Mouse (Mus musculus): Measurements from ENCODE around the gene Sppl3. TPM values are rescaled to one million over a fixed set of nuclear protein-coding genes. Genes with fewer than 3 reads are reported as not detected.
A peak's percentile ranks its signal among the peaks of the same experiment; 100 is the strongest.

Gene Sppl3
- polyA plus RNA-seq, 1 experiment from 2014 or later = 24.0 TPM

GRCm38 (mm10) chr5:115007768-115008167 lies 3.2 kb upstream of the Sppl3 start:
- ATAC-seq (no peak), DNase-seq (ENCODE audit: low spot score) (no peak)
- no peaks in the 10 kb centered on the region for H3K36me3 ChIP-seq (ENCODE audit: control insufficient read depth, insufficient read depth, low read length)
- peaks cover 9% of the 10 kb centered on the region for H3K4me1 ChIP-seq (ENCODE audit: control insufficient read depth, insufficient read depth, low read length)
- H3K4me3 ChIP-seq (ENCODE audit: low read depth, low read length) = no peak overlapping the region
- no peak overlapping the region for H3K27ac ChIP-seq (ENCODE audit: low read depth, low read length)
- no peaks in the 10 kb centered on the region for H3K9me3 ChIP-seq (replicated peaks; ENCODE audit: control insufficient read depth, low read length)
- no peaks in the 10 kb centered on the region for H3K27me3 ChIP-seq (replicated peaks; ENCODE audit: control insufficient read depth, insufficient read depth, low read length)
- H3K4me2 ChIP-seq (ENCODE audit: low read length) = no peak overlapping the region
- WGBS = 86% methylated on average over 5 of the region's 5 CpGs
- no peak overlapping the region for H3K9ac ChIP-seq (ENCODE audit: low read length)

GRCm38 (mm10) chr5:115008307-115008706 lies 2.6 kb upstream of the Sppl3 start:
- Histone ChIP-seq H3K27ac (ENCODE audit: low read depth, low read length) (no peak overlapping the region), H3K9me3 (replicated peaks; ENCODE audit: control insufficient read depth, low read length) (no peaks in the 10 kb centered on the region), H3K4me2 (ENCODE audit: low read length) (no peak overlapping the region), H3K4me3 (ENCODE audit: low read depth, low read length) (no peak overlapping the region), H3K9ac (ENCODE audit: low read length) (no peak overlapping the region), H3K36me3 (ENCODE audit: control insufficient read depth, insufficient read depth, low read length) (no peaks in the 10 kb centered on the region), H3K4me1 (ENCODE audit: control insufficient read depth, insufficient read depth, low read length) (peaks cover 15% of the 10 kb centered on the region), H3K27me3 (replicated peaks; ENCODE audit: control insufficient read depth, insufficient read depth, low read length) (no peaks in the 10 kb centered on the region)
- WGBS = 93% methylated on average over 7 of the region's 7 CpGs
- DNase-seq (ENCODE audit: low spot score) (no peak), ATAC-seq (no peak)

- DNase-seq (ENCODE audit: low spot score) = no peak
- WGBS = 98% methylated on average over 6 of the region's 6 CpGs
Observed at GRCm38 (mm10) chr5:115009143-115009542, 1.8 kb upstream of the Sppl3 start.

GRCm38 (mm10) chr5:115009961-115010360 lies 976 bp upstream of the Sppl3 start:
- 57% methylated on average over 3 of the region's 3 CpGs for WGBS
- H3K4me3 ChIP-seq (ENCODE audit: low read depth, low read length) = no peak overlapping the region
- no peak overlapping the region for H3K27ac ChIP-seq (ENCODE audit: low read depth, low read length)
- no peaks in the 10 kb centered on the region for H3K9me3 ChIP-seq (replicated peaks; ENCODE audit: control insufficient read depth, low read length)
- DNase-seq (ENCODE audit: low spot score) (no peak), ATAC-seq (no peak)
- no peaks in the 10 kb centered on the region for H3K27me3 ChIP-seq (replicated peaks; ENCODE audit: control insufficient read depth, insufficient read depth, low read length)
- peak overlapping the region; percentile 91 for H3K4me2 ChIP-seq (ENCODE audit: low read length)
- peak overlapping the region; percentile 99; the same call in 1 of the 2 replicates for H3K9ac ChIP-seq (ENCODE audit: low read length)
- peaks cover 18% of the 10 kb centered on the region for H3K4me1 ChIP-seq (ENCODE audit: control insufficient read depth, insufficient read depth, low read length)
- no peaks in the 10 kb centered on the region for H3K36me3 ChIP-seq (ENCODE audit: control insufficient read depth, insufficient read depth, low read length)

More at GRCm38 (mm10) chr5:115009143-115009542, 1.8 kb upstream of the Sppl3 start:
- Histone ChIP-seq H3K27me3 (replicated peaks; ENCODE audit: control insufficient read depth, insufficient read depth, low read length) (no peaks in the 10 kb centered on the region), H3K36me3 (ENCODE audit: control insufficient read depth, insufficient read depth, low read length) (no peaks in the 10 kb centered on the region), H3K9ac (ENCODE audit: low read length) (no peak overlapping the region), H3K4me1 (ENCODE audit: control insufficient read depth, insufficient read depth, low read length) (peaks cover 18% of the 10 kb centered on the region), H3K4me2 (ENCODE audit: low read length) (no peak overlapping the region), H3K4me3 (ENCODE audit: low read depth, low read length) (no peak overlapping the region), H3K27ac (ENCODE audit: low read depth, low read length) (no peak overlapping the region), H3K9me3 (replicated peaks; ENCODE audit: control insufficient read depth, low read length) (no peaks in the 10 kb centered on the region)
- no peak for ATAC-seq

GRCm38 (mm10) chr5:115011217-115011518 lies 231 bp downstream of the Sppl3 start:
- peak overlapping the region; percentile 100 for H3K4me3 ChIP-seq (ENCODE audit: low read depth, low read length)
- H3K36me3 ChIP-seq (ENCODE audit: control insufficient read depth, insufficient read depth, low read length) = no peaks in the 10 kb centered on the region
- no peaks in the 10 kb centered on the region for H3K9me3 ChIP-seq (replicated peaks; ENCODE audit: control insufficient read depth, low read length)
- H3K27me3 ChIP-seq (replicated peaks; ENCODE audit: control insufficient read depth, insufficient read depth, low read length) = no peaks in the 10 kb centered on the region
- H3K4me1 ChIP-seq (ENCODE audit: control insufficient read depth, insufficient read depth, low read length) = peaks cover 18% of the 10 kb centered on the region
- ATAC-seq (peak; percentile 62), DNase-seq (ENCODE audit: low spot score) (no peak)
- peak overlapping the region; percentile 99 for H3K9ac ChIP-seq (ENCODE audit: low read length)
- 1% methylated on average over 55 of the region's 57 CpGs for WGBS
- peak overlapping the region; percentile 93 for H3K27ac ChIP-seq (ENCODE audit: low read depth, low read length)
- H3K4me2 ChIP-seq (ENCODE audit: low read length) = peak overlapping the region; percentile 74

- peak overlapping the region; percentile 100 for H3K4me3 ChIP-seq (ENCODE audit: low read depth, low read length)
- under 1% methylated on average over 63 of the region's 63 CpGs for WGBS
- H3K9ac ChIP-seq (ENCODE audit: low read length) = peak overlapping the region; percentile 99
- peak overlapping the region; percentile 93 for H3K27ac ChIP-seq (ENCODE audit: low read depth, low read length)
- no peaks in the 10 kb centered on the region for H3K9me3 ChIP-seq (replicated peaks; ENCODE audit: control insufficient read depth, low read length)
- ATAC-seq (peak; percentile 27), DNase-seq (ENCODE audit: low spot score) (peak; percentile 48)
- no peaks in the 10 kb centered on the region for H3K27me3 ChIP-seq (replicated peaks; ENCODE audit: control insufficient read depth, insufficient read depth, low read length)
- peaks cover 18% of the 10 kb centered on the region for H3K4me1 ChIP-seq (ENCODE audit: control insufficient read depth, insufficient read depth, low read length)
- peak overlapping the region; percentile 74 for H3K4me2 ChIP-seq (ENCODE audit: low read length)
- no peaks in the 10 kb centered on the region for H3K36me3 ChIP-seq (ENCODE audit: control insufficient read depth, insufficient read depth, low read length)
Observed at GRCm38 (mm10) chr5:115011519-115012261, 753 bp downstream of the Sppl3 start.

GRCm38 (mm10) chr5:115013436-115013835 lies 2.5 kb downstream of the Sppl3 start:
- no peak overlapping the region for H3K4me3 ChIP-seq (ENCODE audit: low read depth, low read length)
- peak overlapping the region; percentile 74 for H3K4me2 ChIP-seq (ENCODE audit: low read length)
- H3K4me1 ChIP-seq (ENCODE audit: control insufficient read depth, insufficient read depth, low read length) = peaks cover 18% of the 10 kb centered on the region
- H3K27me3 ChIP-seq (replicated peaks; ENCODE audit: control insufficient read depth, insufficient read depth, low read length) = no peaks in the 10 kb centered on the region
- H3K36me3 ChIP-seq (ENCODE audit: control insufficient read depth, insufficient read depth, low read length) = no peaks in the 10 kb centered on the region
- ATAC-seq (no peak), DNase-seq (ENCODE audit: low spot score) (no peak)
- no peaks in the 10 kb centered on the region for H3K9me3 ChIP-seq (replicated peaks; ENCODE audit: control insufficient read depth, low read length)
- H3K9ac ChIP-seq (ENCODE audit: low read length) = peak overlapping the region; percentile 8; the same call in 1 of the 2 replicates
- whole genome bisulfite sequencing = 74% methylated on average over 3 of the region's 3 CpGs
- no peak overlapping the region for H3K27ac ChIP-seq (ENCODE audit: low read depth, low read length)

- H3K4me3 ChIP-seq (ENCODE audit: low read depth, low read length) = no peak overlapping the region
- no peak overlapping the region for H3K27ac ChIP-seq (ENCODE audit: low read depth, low read length)
- no peak for DNase-seq (ENCODE audit: low spot score)
- no peak for ATAC-seq
- H3K27me3 ChIP-seq (replicated peaks; ENCODE audit: control insufficient read depth, insufficient read depth, low read length) = no peaks in the 10 kb centered on the region
- H3K36me3 ChIP-seq (ENCODE audit: control insufficient read depth, insufficient read depth, low read length) = no peaks in the 10 kb centered on the region
- peaks cover 18% of the 10 kb centered on the region for H3K4me1 ChIP-seq (ENCODE audit: control insufficient read depth, insufficient read depth, low read length)
- 59% methylated on average over 1 of the region's 1 CpGs for WGBS
- no peaks in the 10 kb centered on the region for H3K9me3 ChIP-seq (replicated peaks; ENCODE audit: control insufficient read depth, low read length)
- H3K9ac ChIP-seq (ENCODE audit: low read length) = no peak overlapping the region
- no peak overlapping the region for H3K4me2 ChIP-seq (ENCODE audit: low read length)
Observed at GRCm38 (mm10) chr5:115014570-115014969, 3.6 kb downstream of the Sppl3 start.

- Histone ChIP-seq H3K27ac (ENCODE audit: low read depth, low read length) (no peak overlapping the region), H3K4me3 (ENCODE audit: low read depth, low read length) (no peak overlapping the region), H3K9me3 (replicated peaks; ENCODE audit: control insufficient read depth, low read length) (no peaks in the 10 kb centered on the region), H3K27me3 (replicated peaks; ENCODE audit: control insufficient read depth, insufficient read depth, low read length) (no peaks in the 10 kb centered on the region), H3K36me3 (ENCODE audit: control insufficient read depth, insufficient read depth, low read length) (no peaks in the 10 kb centered on the region), H3K4me2 (ENCODE audit: low read length) (no peak overlapping the region), H3K4me1 (ENCODE audit: control insufficient read depth, insufficient read depth, low read length) (peaks cover 18% of the 10 kb centered on the region), H3K9ac (ENCODE audit: low read length) (no peak overlapping the region)
- no peak for ATAC-seq
- 44% methylated on average over 4 of the region's 4 CpGs for WGBS
- DNase-seq (ENCODE audit: low spot score) = no peak
Observed at GRCm38 (mm10) chr5:115015121-115015520, 4.2 kb downstream of the Sppl3 start.
